Mouse (Mus musculus): Measurements from ENCODE around the gene Eif2b5.
A peak's percentile ranks its signal among the peaks of the same experiment; 100 is the strongest.

Gene Eif2b5

GRCm38 (mm10) chr16:20489233-20489632 is 9.4 kb upstream of the Eif2b5 start:
- DNase-seq (ENCODE audit: low read depth, low spot score): no peak

- DNase-seq (ENCODE audit: low read depth, low spot score): no peak
Measured at GRCm38 (mm10) chr16:20490581-20490980, 8.0 kb upstream of the Eif2b5 start.

GRCm38 (mm10) chr16:20491301-20491700 is 7.3 kb upstream of the Eif2b5 start:
- DNase-seq (ENCODE audit: low read depth, low spot score): no peak

- DNase-seq (ENCODE audit: low read depth, low spot score): no peak
Measured at GRCm38 (mm10) chr16:20493452-20493851, 5.2 kb upstream of the Eif2b5 start.

- DNase-seq (ENCODE audit: low read depth, low spot score): no peak
Measured at GRCm38 (mm10) chr16:20496671-20497600, 1.7 kb upstream of the Eif2b5 start.

- DNase-seq (ENCODE audit: low read depth, low spot score): no peak
Measured at GRCm38 (mm10) chr16:20497980-20498676, 489 bp upstream of the Eif2b5 start.

GRCm38 (mm10) chr16:20506000-20506399 is 7.4 kb downstream of the Eif2b5 start:
- no peak for DNase-seq (ENCODE audit: low read depth, low spot score)

GRCm38 (mm10) chr16:20509349-20509748 is 10.7 kb downstream of the Eif2b5 start:
- DNase-seq (ENCODE audit: low read depth, low spot score): no peak

- DNase-seq (ENCODE audit: low read depth, low spot score): no peak
Measured at GRCm38 (mm10) chr16:20511277-20511847, 12.7 kb downstream of the Eif2b5 start.

GRCm38 (mm10) chr16:20516032-20516431 is 17.4 kb downstream of the Eif2b5 start:
- DNase-seq (ENCODE audit: low read depth, low spot score): no peak

GRCm38 (mm10) chr16:20516726-20517201 is 18.1 kb downstream of the Eif2b5 start, which contains the start of gene Dvl3:
Dvl3 (plus strand) TSS chr16:20516982.
- peak; percentile 75 for DNase-seq (ENCODE audit: low read depth, low spot score)

GRCm38 (mm10) chr16:20517216-20517615 is 18.6 kb downstream of the Eif2b5 start:
- DNase-seq (ENCODE audit: low read depth, low spot score): no peak

- no peak for DNase-seq (ENCODE audit: low read depth, low spot score)
Measured at GRCm38 (mm10) chr16:20517701-20518374, 19.2 kb downstream of the Eif2b5 start.

- no peak for DNase-seq (ENCODE audit: low read depth, low spot score)
Measured at GRCm38 (mm10) chr16:20523886-20524285, 25.3 kb downstream of the Eif2b5 start.

- DNase-seq (ENCODE audit: low read depth, low spot score): no peak
Measured at GRCm38 (mm10) chr16:20528779-20529178, 30.2 kb downstream of the Eif2b5 start.

GRCm38 (mm10) chr16:20529375-20529774 is 30.8 kb downstream of the Eif2b5 start:
- DNase-seq (ENCODE audit: low read depth, low spot score): no peak

- DNase-seq (ENCODE audit: low read depth, low spot score): no peak
Measured at GRCm38 (mm10) chr16:20530941-20531340, 32.3 kb downstream of the Eif2b5 start.

GRCm38 (mm10) chr16:20534617-20535295 is 36.1 kb downstream of the Eif2b5 start:
- no peak for DNase-seq (ENCODE audit: low read depth, low spot score)

- DNase-seq (ENCODE audit: low read depth, low spot score): peak; percentile 98
Measured at GRCm38 (mm10) chr16:20535296-20536080, 36.9 kb downstream of the Eif2b5 start, which contains the start of gene Ap2m1. Ap2m1 (plus strand) TSS chr16:20535478.

- no peak for DNase-seq (ENCODE audit: low read depth, low spot score)
Measured at GRCm38 (mm10) chr16:20536081-20536665, 37.6 kb downstream of the Eif2b5 start.
